Mouse (Mus musculus) intestine, embryonic 16.5 days (tissue): ENCODE results near the gene Pla2g2c. TPM values are rescaled to one million over a fixed set of nuclear protein-coding genes. Genes with fewer than 3 reads are reported as not detected.

ENCODE experiments used
- ATAC-seq: fragments of 200-750 bp; cut with Nextera tagmentation; 2 replicates; pipeline ENCODE4 v1.8.0; 2017; ENCODE audit warnings: moderate TSS enrichment, moderate library complexity
- H3K27ac ChIP-seq: fragments of 300-500 bp; sonication (generic); 2 replicates; pipeline ENCODE4 v1.5.1; 2014; ENCODE audit warnings: mild to moderate bottlenecking, low read length
- H3K27me3 ChIP-seq: fragments of 300-500 bp; sonication (generic); replicated peaks from 2 replicates; pipeline ENCODE4 v1.6.1; 2014; ENCODE audit warnings: low read length, control low read depth, mixed read lengths; ENCODE audit not compliant: control insufficient read depth, insufficient read depth
- H3K36me3 ChIP-seq: fragments of 300-500 bp; sonication (generic); 2 replicates; pipeline ENCODE4 v1.6.1; 2014; ENCODE audit warnings: low read length, control low read depth; ENCODE audit not compliant: control insufficient read depth, insufficient read depth
- H3K4me1 ChIP-seq: fragments of 300-500 bp; sonication (generic); 2 replicates; pipeline ENCODE4 v1.6.1; 2014; ENCODE audit warnings: low read length, control low read depth, mixed read lengths; ENCODE audit not compliant: control insufficient read depth, insufficient read depth
- H3K4me2 ChIP-seq: fragments of 300-500 bp; sonication (generic); 2 replicates; pipeline ENCODE4 v1.6.1; 2014; ENCODE audit warnings: low read depth, low read length, control low read depth
- H3K4me3 ChIP-seq: fragments of 300-500 bp; sonication (generic); 2 replicates; pipeline ENCODE4 v1.5.1; 2014; ENCODE audit warnings: mild to moderate bottlenecking, low read length
- H3K9ac ChIP-seq: fragments of 300-500 bp; sonication (generic); 2 replicates; pipeline ENCODE4 v1.6.1; 2014; ENCODE audit warnings: low read depth, low read length
- H3K9me3 ChIP-seq: fragments of 300-500 bp; sonication (generic); 2 replicates; pipeline ENCODE4 v1.6.1; 2016; ENCODE audit warnings: low read length, control low read depth; ENCODE audit not compliant: control insufficient read depth
- WGBS: fragments of 180-500 bp; shearing (Covaris S2); extraction: QIAGEN DNeasy Blood & Tissue Kit; methylation state at CpG from one replicate; pipeline ENCODE4 v1.1.7; 2014; 5-methylcytosine and 5-hydroxymethylcytosine counted together
- polyA plus RNA-seq: library from polyadenylated mRNA; unstranded; fragments of >200 nt; fragmentation: Nextera tagmentation; extraction: Ambion mirVana; gene quantifications from 2 replicates; pipeline ENCODE4 v1.2.1, GENCODE M21; 2015

Pla2g2c gene
- polyA plus RNA-seq, 1 experiment from 2014 or later = 0.16 TPM

DNA sequence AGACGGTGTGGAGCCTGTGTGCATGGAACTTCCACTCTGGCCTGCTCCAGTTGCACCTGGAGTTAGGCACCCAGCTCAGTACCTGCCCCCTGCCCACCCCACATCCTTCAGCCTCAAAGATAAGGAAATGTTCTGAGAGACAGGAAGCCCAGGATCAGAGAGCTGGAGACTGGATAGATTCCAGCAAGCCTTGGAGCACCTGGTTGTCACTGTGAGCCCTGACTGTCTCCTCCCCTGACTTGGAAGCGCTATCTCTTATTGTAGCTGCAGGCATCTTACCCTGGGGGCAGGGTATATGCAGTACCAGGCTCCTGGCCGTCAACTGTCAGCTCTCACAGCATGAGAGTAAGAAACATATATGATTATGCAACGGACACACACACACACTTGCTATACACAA is 30.8 kb downstream of the Pla2g2c start:
- no peak overlapping the region for H3K4me2 ChIP-seq
- no peak overlapping the region for H3K4me3 ChIP-seq
- no peaks in the 10 kb centered on the region for H3K27me3 ChIP-seq
- H3K27ac ChIP-seq = no peak overlapping the region
- no peak overlapping the region for H3K9ac ChIP-seq
- H3K36me3 ChIP-seq = no peaks in the 10 kb centered on the region
- H3K4me1 ChIP-seq = no peaks in the 10 kb centered on the region
- no peaks in the 10 kb centered on the region for H3K9me3 ChIP-seq
- no peak for ATAC-seq
- 71% methylated on average over 4 of the region's 4 CpGs for WGBS

DNA sequence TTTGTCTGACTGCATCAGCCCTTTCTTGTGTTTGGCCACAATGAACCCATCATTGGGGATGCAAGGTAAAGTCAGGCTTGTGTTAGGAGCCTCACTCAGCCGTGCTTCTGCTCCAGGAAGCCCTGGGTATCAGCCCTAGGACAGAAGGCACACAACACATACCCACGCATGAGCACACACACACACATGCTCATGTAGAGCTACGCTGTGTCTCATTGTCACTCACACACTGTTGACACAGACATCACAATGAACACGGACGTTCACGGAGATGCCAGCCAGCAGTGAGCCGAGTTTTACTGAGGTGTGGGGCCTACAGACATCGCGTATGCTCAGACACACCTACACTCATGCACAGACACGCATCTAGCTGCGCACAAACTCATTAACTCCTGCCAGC is 31.4 kb downstream of the Pla2g2c start:
- Histone ChIP-seq H3K4me3 (no peak overlapping the region), H3K27me3 (no peaks in the 10 kb centered on the region), H3K9ac (no peak overlapping the region), H3K4me2 (no peak overlapping the region), H3K27ac (no peak overlapping the region), H3K36me3 (no peaks in the 10 kb centered on the region), H3K9me3 (no peaks in the 10 kb centered on the region), H3K4me1 (no peaks in the 10 kb centered on the region)
- WGBS = 75% methylated on average over 11 of the region's 11 CpGs
- no peak for ATAC-seq

DNA sequence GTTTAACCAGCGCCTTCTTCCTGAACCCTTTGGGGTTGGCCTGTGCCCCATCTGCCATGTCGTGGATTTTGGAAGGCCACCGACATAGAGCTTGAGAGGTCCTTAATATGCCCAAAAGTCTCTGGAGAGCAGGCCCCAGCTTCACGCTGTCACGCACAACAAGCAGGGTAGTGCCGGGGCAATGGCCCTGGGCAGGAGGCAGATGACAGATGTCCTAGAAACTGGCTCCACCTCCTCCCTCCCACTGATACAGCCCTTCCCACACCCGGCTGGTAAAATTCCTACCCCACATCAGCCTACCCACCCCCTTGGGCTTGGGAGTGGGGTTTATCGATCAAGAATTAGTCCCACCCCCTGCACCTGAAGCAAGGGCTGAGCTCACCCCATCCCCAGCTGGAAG is 32.8 kb downstream of the Pla2g2c start, which contains the start of gene Pla2g2f:
Gene Pla2g2f (minus strand): TSS at position 211 of the 400 bp plus-strand sequence.
- no peaks in the 10 kb centered on the region for H3K4me1 ChIP-seq
- H3K27me3 ChIP-seq = no peaks in the 10 kb centered on the region
- no peak within 1 kb of the TSS for H3K9ac ChIP-seq
- H3K27ac ChIP-seq = no peak within 1 kb of the TSS
- no peaks in the 10 kb centered on the region for H3K36me3 ChIP-seq
- no peak for ATAC-seq
- H3K9me3 ChIP-seq = no peaks in the 10 kb centered on the region
- whole genome bisulfite sequencing = 88% methylated on average over 8 of the region's 8 CpGs
- H3K4me2 ChIP-seq = no peak within 1 kb of the TSS
- no peak within 1 kb of the TSS for H3K4me3 ChIP-seq

- Histone ChIP-seq H3K4me1 (no peaks in the 10 kb centered on the region), H3K36me3 (no peaks in the 10 kb centered on the region), H3K9ac (no peak overlapping the region), H3K27ac (no peak overlapping the region), H3K27me3 (no peaks in the 10 kb centered on the region), H3K4me3 (no peak overlapping the region), H3K4me2 (no peak overlapping the region), H3K9me3 (no peaks in the 10 kb centered on the region)
- WGBS = 81% methylated on average over 9 of the region's 9 CpGs
- no peak for ATAC-seq
These were observed 37.7 kb downstream of the Pla2g2c start for GRCm38 (mm10) chr4:138762266-138762665.

GRCm38 (mm10) chr4:138771970-138772369 is 47.4 kb downstream of the Pla2g2c start:
- WGBS = 62% methylated on average over 10 of the region's 10 CpGs

GRCm38 (mm10) chr4:138772386-138772785 is 47.8 kb downstream of the Pla2g2c start:
- Histone ChIP-seq H3K4me3 (no peak overlapping the region), H3K27ac (peak overlapping the region; percentile 51), H3K4me1 (0 out of 2 replicates have a peak, but pooled peaks cover 4% of the 10 kb centered on the region), H3K9ac (no peak overlapping the region), H3K27me3 (no peaks in the 10 kb centered on the region), H3K4me2 (no peak overlapping the region), H3K9me3 (no peaks in the 10 kb centered on the region), H3K36me3 (no peaks in the 10 kb centered on the region)
- peak; percentile 68 for ATAC-seq
- WGBS = 65% methylated on average over 5 of the region's 5 CpGs

More at GRCm38 (mm10) chr4:138771970-138772369, 47.4 kb downstream of the Pla2g2c start:
- 0 out of 2 replicates have a peak, but pooled peaks cover 4% of the 10 kb centered on the region for H3K4me1 ChIP-seq
- peak; percentile 95 for ATAC-seq
- no peaks in the 10 kb centered on the region for H3K27me3 ChIP-seq
- peak overlapping the region; percentile 67 for H3K27ac ChIP-seq
- H3K9ac ChIP-seq = no peak overlapping the region
- no peaks in the 10 kb centered on the region for H3K36me3 ChIP-seq
- no peak overlapping the region; the same call in 1 of the 2 replicates for H3K4me2 ChIP-seq
- H3K4me3 ChIP-seq = no peak overlapping the region
- no peaks in the 10 kb centered on the region for H3K9me3 ChIP-seq

- Histone ChIP-seq H3K36me3 (no peaks in the 10 kb centered on the region), H3K27me3 (no peaks in the 10 kb centered on the region), H3K9ac (no peak within 1 kb of the TSS), H3K9me3 (no peaks in the 10 kb centered on the region), H3K4me1 (0 out of 2 replicates have a peak, but pooled peaks cover 4% of the 10 kb centered on the region), H3K27ac (no peak within 1 kb of the TSS), H3K4me2 (no peak within 1 kb of the TSS), H3K4me3 (no peak within 1 kb of the TSS)
- WGBS = 83% methylated on average over 6 of the region's 6 CpGs
- no peak for ATAC-seq
These were observed 50.8 kb downstream of the Pla2g2c start, which contains the start of gene Pla2g2d for GRCm38 (mm10) chr4:138775435-138775834. Gene Pla2g2d (plus strand): TSS chr4:138775735.

DNA sequence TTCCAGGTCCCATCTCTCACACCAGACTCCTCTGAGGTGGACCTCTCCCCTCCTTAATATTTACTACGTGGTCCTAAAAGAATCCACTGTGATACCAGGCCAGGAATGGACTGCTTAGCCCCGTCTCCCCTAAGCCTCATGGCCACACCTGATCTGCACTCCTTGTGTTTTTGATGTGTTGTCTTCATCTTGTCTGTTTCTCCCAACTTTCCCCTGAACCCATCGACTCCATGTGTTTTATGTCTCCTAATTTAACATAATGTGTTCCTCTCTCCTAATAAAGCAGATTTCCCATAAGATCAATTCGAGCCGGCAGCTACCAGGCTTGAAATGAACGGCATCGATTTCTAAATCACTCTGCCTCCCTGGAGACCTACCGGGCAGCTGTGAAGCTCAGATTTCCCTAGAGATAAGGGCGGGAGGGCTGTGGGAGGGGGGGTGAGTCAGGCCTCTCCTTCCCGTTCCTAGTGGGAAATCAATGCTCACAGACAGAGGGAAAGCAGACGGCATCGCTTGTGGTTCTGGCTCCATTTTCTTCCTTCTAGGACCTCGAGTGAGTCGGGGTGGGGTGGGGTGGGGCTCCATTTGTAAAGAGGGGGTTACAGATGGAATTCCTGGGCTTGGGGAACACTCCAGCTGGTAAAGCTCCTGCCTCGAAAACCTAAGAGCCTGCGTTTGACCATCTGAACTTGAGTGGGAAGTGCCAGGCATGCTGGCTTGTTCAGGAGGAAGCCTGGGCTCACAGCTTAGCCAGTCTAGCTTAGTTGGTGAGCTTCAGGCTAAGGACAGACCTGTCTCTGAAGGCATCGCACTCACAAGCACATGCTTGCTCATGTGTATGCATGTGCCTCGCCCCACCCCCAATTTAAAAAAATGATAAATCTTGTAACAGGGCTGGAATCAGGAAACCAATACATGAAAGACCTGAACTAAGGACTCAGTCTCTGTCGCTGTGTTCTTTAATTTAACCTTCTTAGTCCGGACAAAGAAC is 53.1 kb downstream of the Pla2g2c start:
- Histone ChIP-seq H3K4me2 (no peak overlapping the region), H3K4me3 (no peak overlapping the region), H3K27ac (no peak overlapping the region), H3K27me3 (no peaks in the 10 kb centered on the region), H3K36me3 (no peaks in the 10 kb centered on the region), H3K9me3 (no peaks in the 10 kb centered on the region), H3K4me1 (no peaks in the 10 kb centered on the region), H3K9ac (no peak overlapping the region)
- 32% methylated on average over 20 of the region's 20 CpGs for WGBS
- ATAC-seq = peak; percentile 26; the same call in 1 of the 2 replicates

DNA sequence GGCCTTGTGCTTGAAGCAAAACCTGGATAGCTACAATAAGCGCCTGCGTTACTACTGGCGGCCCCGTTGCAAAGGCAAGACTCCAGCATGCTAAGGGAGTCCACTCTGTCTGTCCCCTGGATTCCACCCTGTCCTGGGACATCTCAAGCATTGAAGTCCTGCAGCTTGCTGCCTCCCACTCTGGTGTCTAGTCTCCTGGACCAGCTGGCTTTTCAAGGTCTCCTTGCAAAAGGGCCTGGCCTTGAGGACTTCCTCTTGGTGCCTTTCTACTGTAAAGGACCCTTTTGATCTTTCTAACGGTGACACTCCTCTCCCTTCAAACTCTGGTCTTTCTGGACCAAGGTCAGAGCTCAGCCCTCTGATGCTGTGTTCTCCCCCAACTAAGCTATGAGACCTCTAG is 55.7 kb downstream of the Pla2g2c start:
- H3K4me1 ChIP-seq = no peaks in the 10 kb centered on the region
- H3K4me2 ChIP-seq = no peak overlapping the region
- H3K27me3 ChIP-seq = no peaks in the 10 kb centered on the region
- no peak overlapping the region for H3K27ac ChIP-seq
- H3K9ac ChIP-seq = no peak overlapping the region
- no peak for ATAC-seq
- WGBS = 87% methylated on average over 5 of the region's 5 CpGs
- H3K4me3 ChIP-seq = no peak overlapping the region
- H3K9me3 ChIP-seq = no peaks in the 10 kb centered on the region
- H3K36me3 ChIP-seq = no peaks in the 10 kb centered on the region
